Mouse (Mus musculus): ENCODE data around the gene Inip.

DNA sequence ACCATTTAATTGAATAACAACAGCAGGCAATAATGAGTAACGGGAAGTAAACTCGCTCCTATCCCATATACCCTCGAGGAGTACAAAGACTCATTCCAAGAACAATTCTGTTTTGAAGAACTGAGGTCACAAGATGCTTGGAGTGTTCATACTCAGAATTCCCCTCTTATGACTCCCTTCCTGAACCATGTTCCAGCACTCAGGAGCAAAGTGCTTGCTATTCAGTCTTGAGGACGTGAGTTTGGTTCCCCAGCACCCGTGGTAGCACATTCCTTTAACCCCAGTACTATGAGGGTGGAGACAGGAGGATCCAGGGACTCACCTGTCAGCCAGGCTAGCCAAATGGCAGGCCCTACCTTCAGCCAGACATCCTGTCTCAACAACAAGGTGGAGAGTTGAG, 29.6 kb upstream of the Inip start:
- no peak for TF ChIP-seq GATA1 (IDR thresholded peaks at IDR 0.05; ENCODE audit: low read length)
- no peak for TF ChIP-seq TAL1 (IDR thresholded peaks at IDR 0.05; ENCODE audit: low read length)
